Mouse (Mus musculus): ENCODE data around the gene Hdac9. TPM values are rescaled to one million over a fixed set of nuclear protein-coding genes. Genes with fewer than 3 reads are reported as not detected.

Hdac9 gene
- polyA plus RNA-seq, 1 experiment from 2014 or later: 5.3 TPM

DNA sequence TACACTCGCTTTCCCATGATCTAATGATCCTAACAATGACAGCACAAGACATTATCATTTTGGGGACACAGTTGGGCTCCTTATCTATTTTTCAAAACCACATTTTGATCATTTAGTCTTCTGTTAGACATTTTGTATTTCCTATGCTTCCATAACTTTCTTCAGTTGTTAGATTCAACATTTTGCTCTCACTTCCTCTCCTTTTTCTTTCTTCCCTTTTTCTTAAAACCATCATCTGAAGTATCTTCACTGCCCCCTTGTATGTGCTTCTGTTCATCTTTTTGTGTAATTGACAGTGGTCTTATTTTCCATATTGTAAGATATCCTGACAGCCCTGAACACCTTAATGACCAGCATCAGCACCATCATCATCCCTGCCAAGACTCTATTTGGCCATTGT, 725.6 kb downstream of the Hdac9 start:
- no peaks in the 10 kb centered on the region for H3K27me3 ChIP-seq (ENCODE audit: control insufficient read depth, insufficient read depth, low read length)
- H3K4me2 ChIP-seq (replicated peaks; ENCODE audit: low read depth, low read length): no peak overlapping the region
- no peak overlapping the region for H3K4me3 ChIP-seq (ENCODE audit: low read length)
- no peaks in the 10 kb centered on the region for H3K4me1 ChIP-seq (ENCODE audit: control insufficient read depth, insufficient read depth, low read length)
- no peak overlapping the region for H3K9ac ChIP-seq (ENCODE audit: low read depth, low read length)
- no peak overlapping the region for H3K27ac ChIP-seq (ENCODE audit: low read depth, low read length)
- no peaks in the 10 kb centered on the region for H3K9me3 ChIP-seq (ENCODE audit: control insufficient read depth, low read length)
- no peak for ATAC-seq (ENCODE audit: low FRiP score, low TSS enrichment)
- 88% methylated on average over 1 of the region's 1 CpGs for WGBS
- no peaks in the 10 kb centered on the region for H3K36me3 ChIP-seq (ENCODE audit: control insufficient read depth, insufficient read depth, low read length)

DNA sequence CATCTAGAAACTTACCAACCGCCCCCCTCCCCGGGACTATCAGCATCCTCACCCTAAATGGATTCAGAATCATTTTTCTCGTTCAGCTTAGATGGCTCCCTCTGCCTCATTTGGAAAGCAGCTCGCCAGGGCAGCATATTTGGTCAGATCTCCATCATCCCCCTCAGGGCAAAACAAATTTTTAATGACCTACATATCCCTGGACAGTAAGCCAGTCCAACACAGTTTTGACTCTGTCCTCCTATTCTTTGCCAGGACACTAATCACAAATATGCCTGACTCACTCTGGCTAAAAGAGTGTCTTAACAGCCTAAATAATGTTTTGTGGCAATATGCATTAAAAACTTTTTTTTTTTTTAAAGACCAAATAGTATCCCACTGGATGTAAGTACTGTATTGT, 738.0 kb downstream of the Hdac9 start:
- no peaks in the 10 kb centered on the region for H3K4me1 ChIP-seq (ENCODE audit: control insufficient read depth, insufficient read depth, low read length)
- H3K9me3 ChIP-seq (ENCODE audit: control insufficient read depth, low read length): no peaks in the 10 kb centered on the region
- no peaks in the 10 kb centered on the region for H3K27me3 ChIP-seq (ENCODE audit: control insufficient read depth, insufficient read depth, low read length)
- no peaks in the 10 kb centered on the region for H3K36me3 ChIP-seq (ENCODE audit: control insufficient read depth, insufficient read depth, low read length)
- ATAC-seq (ENCODE audit: low FRiP score, low TSS enrichment): no peak
- H3K4me3 ChIP-seq (ENCODE audit: low read length): no peak overlapping the region
- 76% methylated on average over 4 of the region's 4 CpGs for WGBS
- H3K4me2 ChIP-seq (replicated peaks; ENCODE audit: low read depth, low read length): no peak overlapping the region
- H3K27ac ChIP-seq (ENCODE audit: low read depth, low read length): no peak overlapping the region
- H3K9ac ChIP-seq (ENCODE audit: low read depth, low read length): no peak overlapping the region

DNA sequence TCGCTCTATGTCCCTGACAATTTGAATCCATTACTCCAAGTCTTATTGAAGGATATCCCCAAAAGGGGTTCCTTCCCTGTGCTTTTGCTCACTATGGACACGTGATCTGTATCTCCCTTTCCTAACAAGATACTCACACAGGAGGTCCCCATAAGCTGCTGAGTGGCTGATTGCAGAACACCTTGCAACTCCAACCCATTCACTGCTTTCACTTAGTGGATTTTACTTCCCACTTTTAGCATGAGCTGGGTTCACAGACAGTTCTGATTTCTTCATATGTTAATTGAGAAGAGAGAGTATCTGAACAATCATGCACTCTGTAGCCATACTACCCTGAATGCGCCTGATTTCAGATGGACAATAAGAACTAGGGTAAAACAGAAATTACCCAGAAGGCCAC, 740.1 kb downstream of the Hdac9 start:
- Histone ChIP-seq H3K4me3 (ENCODE audit: low read length) (no peak overlapping the region), H3K36me3 (ENCODE audit: control insufficient read depth, insufficient read depth, low read length) (no peaks in the 10 kb centered on the region), H3K9me3 (ENCODE audit: control insufficient read depth, low read length) (no peaks in the 10 kb centered on the region), H3K4me2 (replicated peaks; ENCODE audit: low read depth, low read length) (no peak overlapping the region), H3K27me3 (ENCODE audit: control insufficient read depth, insufficient read depth, low read length) (no peaks in the 10 kb centered on the region), H3K9ac (ENCODE audit: low read depth, low read length) (no peak overlapping the region), H3K27ac (ENCODE audit: low read depth, low read length) (no peak overlapping the region), H3K4me1 (ENCODE audit: control insufficient read depth, insufficient read depth, low read length) (no peaks in the 10 kb centered on the region)
- WGBS: 89% methylated on average over 3 of the region's 3 CpGs
- no peak for ATAC-seq (ENCODE audit: low FRiP score, low TSS enrichment)

DNA sequence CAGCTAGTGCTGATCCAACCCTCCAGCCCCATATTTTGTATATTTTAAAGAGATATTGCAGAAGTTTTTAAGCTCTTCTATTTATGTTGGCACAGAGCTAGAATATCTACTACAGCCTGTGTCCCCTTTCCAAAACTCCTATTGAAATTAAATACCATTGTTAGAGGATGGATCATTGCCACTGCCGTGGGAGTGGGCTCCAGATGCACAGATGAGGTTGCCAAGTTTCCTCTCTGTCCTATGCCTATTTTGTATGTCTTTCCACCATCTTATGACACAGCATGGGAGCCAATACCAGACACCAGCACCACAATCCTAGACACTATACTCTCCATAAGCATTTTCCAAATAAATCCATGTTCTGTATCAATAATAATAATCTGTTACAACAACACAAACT, 743.9 kb downstream of the Hdac9 start:
- no peaks in the 10 kb centered on the region for H3K9me3 ChIP-seq (ENCODE audit: control insufficient read depth, low read length)
- H3K4me1 ChIP-seq (ENCODE audit: control insufficient read depth, insufficient read depth, low read length): no peaks in the 10 kb centered on the region
- no peak overlapping the region for H3K4me3 ChIP-seq (ENCODE audit: low read length)
- no peak overlapping the region for H3K9ac ChIP-seq (ENCODE audit: low read depth, low read length)
- 53% methylated on average over 1 of the region's 1 CpGs for WGBS
- H3K4me2 ChIP-seq (replicated peaks; ENCODE audit: low read depth, low read length): no peak overlapping the region
- no peak overlapping the region for H3K27ac ChIP-seq (ENCODE audit: low read depth, low read length)
- no peaks in the 10 kb centered on the region for H3K27me3 ChIP-seq (ENCODE audit: control insufficient read depth, insufficient read depth, low read length)
- ATAC-seq (ENCODE audit: low FRiP score, low TSS enrichment): no peak
- H3K36me3 ChIP-seq (ENCODE audit: control insufficient read depth, insufficient read depth, low read length): no peaks in the 10 kb centered on the region

- Histone ChIP-seq H3K4me1 (ENCODE audit: control insufficient read depth, insufficient read depth, low read length) (no peaks in the 10 kb centered on the region), H3K27ac (ENCODE audit: low read depth, low read length) (no peak overlapping the region), H3K36me3 (ENCODE audit: control insufficient read depth, insufficient read depth, low read length) (no peaks in the 10 kb centered on the region), H3K4me3 (ENCODE audit: low read length) (no peak overlapping the region), H3K9me3 (ENCODE audit: control insufficient read depth, low read length) (no peaks in the 10 kb centered on the region), H3K4me2 (replicated peaks; ENCODE audit: low read depth, low read length) (no peak overlapping the region), H3K27me3 (ENCODE audit: control insufficient read depth, insufficient read depth, low read length) (no peaks in the 10 kb centered on the region), H3K9ac (ENCODE audit: low read depth, low read length) (no peak overlapping the region)
- 63% methylated on average over 3 of the region's 3 CpGs for WGBS
- no peak for ATAC-seq (ENCODE audit: low FRiP score, low TSS enrichment)
These were observed 746.3 kb downstream of the Hdac9 start for GRCm38 (mm10) chr12:34170601-34171000.

GRCm38 (mm10) chr12:34165674-34166073, 751.2 kb downstream of the Hdac9 start:
- ATAC-seq (ENCODE audit: low FRiP score, low TSS enrichment): no peak
- Histone ChIP-seq H3K27ac (ENCODE audit: low read depth, low read length) (no peak overlapping the region), H3K4me2 (replicated peaks; ENCODE audit: low read depth, low read length) (no peak overlapping the region), H3K27me3 (ENCODE audit: control insufficient read depth, insufficient read depth, low read length) (no peaks in the 10 kb centered on the region), H3K9me3 (ENCODE audit: control insufficient read depth, low read length) (no peaks in the 10 kb centered on the region), H3K9ac (ENCODE audit: low read depth, low read length) (no peak overlapping the region), H3K4me3 (ENCODE audit: low read length) (no peak overlapping the region), H3K36me3 (ENCODE audit: control insufficient read depth, insufficient read depth, low read length) (no peaks in the 10 kb centered on the region), H3K4me1 (ENCODE audit: control insufficient read depth, insufficient read depth, low read length) (no peaks in the 10 kb centered on the region)
- 91% methylated on average over 4 of the region's 4 CpGs for WGBS

DNA sequence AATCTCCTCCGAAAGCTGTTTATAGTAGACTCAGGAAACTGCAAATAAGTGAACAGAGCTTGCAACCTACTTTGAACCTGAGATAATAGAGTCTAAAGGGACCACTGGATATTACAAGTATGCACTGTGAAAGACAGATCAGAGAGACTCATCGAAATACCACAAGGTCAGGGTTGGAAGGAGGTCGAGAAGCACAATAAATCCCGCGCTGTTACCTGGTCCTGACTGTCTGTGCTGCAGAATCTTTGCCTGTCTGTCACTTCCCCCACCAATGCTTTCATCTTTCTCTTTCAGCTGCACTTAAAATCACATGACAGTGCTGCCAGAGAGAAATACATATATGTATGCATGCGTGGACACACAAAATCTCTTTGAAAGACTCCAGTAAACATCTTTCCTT, 760.6 kb downstream of the Hdac9 start:
- Histone ChIP-seq H3K4me3 (ENCODE audit: low read length) (no peak overlapping the region), H3K4me1 (ENCODE audit: control insufficient read depth, insufficient read depth, low read length) (no peaks in the 10 kb centered on the region), H3K9ac (ENCODE audit: low read depth, low read length) (no peak overlapping the region), H3K4me2 (replicated peaks; ENCODE audit: low read depth, low read length) (no peak overlapping the region), H3K36me3 (ENCODE audit: control insufficient read depth, insufficient read depth, low read length) (no peaks in the 10 kb centered on the region), H3K27ac (ENCODE audit: low read depth, low read length) (no peak overlapping the region), H3K27me3 (ENCODE audit: control insufficient read depth, insufficient read depth, low read length) (no peaks in the 10 kb centered on the region), H3K9me3 (ENCODE audit: control insufficient read depth, low read length) (no peaks in the 10 kb centered on the region)
- no peak for ATAC-seq (ENCODE audit: low FRiP score, low TSS enrichment)
- 51% methylated on average over 6 of the region's 6 CpGs for WGBS

DNA sequence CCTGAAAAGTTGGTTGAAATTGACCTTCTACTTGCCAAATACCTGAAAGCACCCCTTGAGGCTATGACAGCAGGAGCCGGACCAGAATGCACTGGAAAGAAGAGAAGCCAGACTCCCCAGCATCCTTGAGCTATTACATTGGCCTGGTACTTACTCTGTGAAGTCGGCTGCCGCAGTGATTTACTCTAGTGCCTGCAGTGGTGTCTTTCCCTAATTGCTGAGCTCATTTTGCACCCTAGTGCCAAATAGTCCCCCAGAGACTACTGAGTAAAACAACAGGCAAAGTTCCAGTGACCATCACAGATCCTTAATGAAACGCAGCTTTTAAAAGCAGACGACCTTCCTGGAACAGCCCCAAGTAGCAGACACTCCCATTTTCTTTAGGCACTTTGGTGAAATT, 761.2 kb downstream of the Hdac9 start:
- Histone ChIP-seq H3K4me2 (replicated peaks; ENCODE audit: low read depth, low read length) (no peak overlapping the region), H3K36me3 (ENCODE audit: control insufficient read depth, insufficient read depth, low read length) (no peaks in the 10 kb centered on the region), H3K4me1 (ENCODE audit: control insufficient read depth, insufficient read depth, low read length) (no peaks in the 10 kb centered on the region), H3K9me3 (ENCODE audit: control insufficient read depth, low read length) (no peaks in the 10 kb centered on the region), H3K4me3 (ENCODE audit: low read length) (no peak overlapping the region), H3K9ac (ENCODE audit: low read depth, low read length) (no peak overlapping the region), H3K27ac (ENCODE audit: low read depth, low read length) (no peak overlapping the region), H3K27me3 (ENCODE audit: control insufficient read depth, insufficient read depth, low read length) (no peaks in the 10 kb centered on the region)
- WGBS: 14% methylated on average over 5 of the region's 5 CpGs
- no peak for ATAC-seq (ENCODE audit: low FRiP score, low TSS enrichment)

DNA sequence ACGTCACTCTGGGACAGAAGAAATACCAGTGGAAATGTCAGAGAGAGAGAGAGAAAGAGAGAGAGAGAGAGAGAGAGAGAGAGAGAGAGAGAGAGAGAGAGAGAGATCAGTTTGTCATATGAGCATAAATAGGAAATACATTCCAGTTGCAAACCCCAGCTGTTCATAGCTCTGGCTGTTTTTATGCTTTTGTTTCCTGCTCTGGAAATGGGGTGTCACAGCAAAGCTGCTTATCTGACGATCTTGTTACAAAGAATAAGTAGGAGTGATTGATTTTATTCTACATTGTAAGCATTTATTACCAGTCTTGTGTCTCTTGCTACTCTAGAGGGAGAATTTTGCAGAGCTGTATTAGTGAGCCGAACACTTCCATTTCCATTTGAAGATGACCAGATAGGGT, 762.1 kb downstream of the Hdac9 start:
- Histone ChIP-seq H3K4me2 (replicated peaks; ENCODE audit: low read depth, low read length) (no peak overlapping the region), H3K9me3 (ENCODE audit: control insufficient read depth, low read length) (no peaks in the 10 kb centered on the region), H3K27ac (ENCODE audit: low read depth, low read length) (no peak overlapping the region), H3K9ac (ENCODE audit: low read depth, low read length) (no peak overlapping the region), H3K4me1 (ENCODE audit: control insufficient read depth, insufficient read depth, low read length) (no peaks in the 10 kb centered on the region), H3K4me3 (ENCODE audit: low read length) (no peak overlapping the region), H3K27me3 (ENCODE audit: control insufficient read depth, insufficient read depth, low read length) (no peaks in the 10 kb centered on the region), H3K36me3 (ENCODE audit: control insufficient read depth, insufficient read depth, low read length) (no peaks in the 10 kb centered on the region)
- WGBS: 47% methylated on average over 3 of the region's 3 CpGs
- ATAC-seq (ENCODE audit: low FRiP score, low TSS enrichment): no peak

DNA sequence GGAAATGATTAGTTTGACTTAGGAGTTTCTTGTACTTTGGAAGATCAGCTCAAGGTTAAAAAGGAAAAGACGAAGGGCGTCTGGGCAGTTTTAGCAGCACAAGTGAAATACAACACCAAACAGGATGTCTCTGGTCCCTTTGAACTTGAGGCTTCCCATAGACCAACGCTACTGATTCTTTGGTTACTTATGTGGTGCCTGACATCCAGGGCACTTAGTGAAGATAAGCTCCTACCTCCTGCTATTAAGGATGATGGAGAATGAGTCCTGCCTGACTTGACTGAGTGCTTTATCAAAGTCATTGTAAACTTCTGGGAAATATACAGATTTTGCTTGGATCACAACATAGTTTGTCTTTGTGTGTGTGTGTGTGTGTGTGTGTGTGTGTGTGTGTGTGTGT, 765.6 kb downstream of the Hdac9 start:
- H3K27me3 ChIP-seq (ENCODE audit: control insufficient read depth, insufficient read depth, low read length): no peaks in the 10 kb centered on the region
- no peaks in the 10 kb centered on the region for H3K36me3 ChIP-seq (ENCODE audit: control insufficient read depth, insufficient read depth, low read length)
- no peaks in the 10 kb centered on the region for H3K4me1 ChIP-seq (ENCODE audit: control insufficient read depth, insufficient read depth, low read length)
- H3K4me3 ChIP-seq (ENCODE audit: low read length): no peak overlapping the region
- 15% methylated on average over 3 of the region's 3 CpGs for WGBS
- no peak for ATAC-seq (ENCODE audit: low FRiP score, low TSS enrichment)
- H3K4me2 ChIP-seq (replicated peaks; ENCODE audit: low read depth, low read length): no peak overlapping the region
- no peaks in the 10 kb centered on the region for H3K9me3 ChIP-seq (ENCODE audit: control insufficient read depth, low read length)
- H3K27ac ChIP-seq (ENCODE audit: low read depth, low read length): no peak overlapping the region
- H3K9ac ChIP-seq (ENCODE audit: low read depth, low read length): no peak overlapping the region
